ENCODE assay signal across 29 mouse cellular contexts in genomic region chr7:6186176-6186575, GRCm38 (mm10). TPM values are rescaled to one million over a fixed set of nuclear protein-coding genes. Genes with fewer than 3 reads are reported as not detected.
DNase-seq lines count a peak whose midpoint lies in the region; TF ChIP-seq lines count a peak whose summit lies in the region.
"Had no signal": no experiment of that assay in that cellular context is flagged by ENCODE, and none has a peak within 500 bp of the region (broad histone marks: within the 10 kb centered on the region; RNA-seq: fewer than 3 reads in every experiment).

No protein-coding gene starts in this region.

- peak; percentile 46 for DNase-seq in cerebellum, adult 9-10 months
- no peak for DNase-seq in cerebellum, adult 2 months
- peak; percentile 79 for DNase-seq in kidney, adult 2 months
- no peak for DNase-seq in kidney, postnatal 10 days
- peak; percentile 31 to 65 for DNase-seq in kidney, postnatal 36 days
- no peak for DNase-seq in kidney, adult 18-20 months
- DNase-seq: adrenal gland, postnatal 10 days; adrenal gland, postnatal 36 days; B cell, adult 2 months; cerebellum, adult 11 months; cerebellum, postnatal 14 days; forebrain, postnatal 0 days; gastrocnemius, adult 2 months; gastrocnemius, postnatal 14 days; heart, adult 11 months had no signal

- no peak overlapping the region for H3K4me3 ChIP-seq in cerebellum, adult 2 months (replicated peaks; ENCODE audit: insufficient read depth, low read depth, low read length)
- H3K4me3 ChIP-seq in kidney, adult 2 months (ENCODE audit: insufficient read depth, low read depth, low read length) = no peak overlapping the region
- H3K4me3 ChIP-seq: gastrocnemius, adult 2 months; hindbrain, embryonic 12.5 days; hindbrain, embryonic 15.5 days had no signal

- no peak overlapping the region for H3K27ac ChIP-seq in cerebellum, adult 2 months (ENCODE audit: insufficient read depth, low read length)
- H3K27ac ChIP-seq in kidney, adult 2 months (ENCODE audit: insufficient read depth, low read depth, low read length) = peak overlapping the region; percentile 51
- H3K27ac ChIP-seq: gastrocnemius, adult 2 months; hindbrain, embryonic 12.5 days; hindbrain, embryonic 15.5 days had no signal

- peaks cover 1% of the 10 kb centered on the region; the same call in 1 of the 2 replicates for H3K36me3 ChIP-seq in kidney, adult 2 months (ENCODE audit: control insufficient read depth, insufficient read depth, low read length)

- TF ChIP-seq POLR2A in cerebellum, adult 2 months (IDR thresholded peaks at IDR 0.05; ENCODE audit: borderline replicate concordance, insufficient read depth, low read length) = no peak
- TF ChIP-seq POLR2A in kidney, adult 2 months (IDR thresholded peaks at IDR 0.05; ENCODE audit: low read depth, low read length) = no peak

- no peak for TF ChIP-seq CTCF in cerebellum, adult 2 months (IDR thresholded peaks at IDR 0.05; ENCODE audit: borderline replicate concordance, insufficient read depth, low read depth, low read length)
- no peak for TF ChIP-seq CTCF in kidney, adult 2 months (conservative IDR thresholded peaks at IDR 0.05; ENCODE audit: insufficient read depth, insufficient read length, low read depth, low read length)

- WGBS in cerebellum, adult 2 months = 95% methylated on average over 2 of the region's 2 CpGs
- WGBS in kidney, adult 2 months = 60% methylated on average over 2 of the region's 2 CpGs

- H3K27me3 ChIP-seq in cerebellum, adult 2 months (ENCODE audit: control insufficient read depth, insufficient read depth, low read length) = no peaks in the 10 kb centered on the region
- H3K27me3 ChIP-seq in kidney, adult 2 months (replicated peaks; ENCODE audit: control insufficient read depth, insufficient read depth, low read length) = no peaks in the 10 kb centered on the region
- H3K27me3 ChIP-seq: CH12.LX; hindbrain, embryonic 15.5 days; Patski had no signal

- H3K4me1 ChIP-seq in cerebellum, adult 2 months (ENCODE audit: control insufficient read depth, insufficient read depth, low read length) = peaks cover 22% of the 10 kb centered on the region
- H3K4me1 ChIP-seq in kidney, adult 2 months (ENCODE audit: control insufficient read depth, insufficient read depth, low read length) = peaks cover 37% of the 10 kb centered on the region
- H3K4me1 ChIP-seq: hindbrain, embryonic 12.5 days; hindbrain, embryonic 15.5 days had no signal

RNA-seq across cellular contexts. Expression of gene Galp, which starts 10.7 kb away (rescaled TPM):
- polyA plus RNA-seq in cerebellum, adult 2 months (2012; rRNA removed) = not detected in 2 replicates
- polyA plus RNA-seq in kidney, adult 2 months (2012; rRNA removed) = not detected in 2 replicates
- polyA plus RNA-seq: embryonic facial prominence, embryonic 11.5 days; embryonic facial prominence, embryonic 14.5 days; forebrain, embryonic 11.5 days; forebrain, embryonic 14.5 days; forebrain, postnatal 0 days; frontal cortex, adult 2 months; G1E; heart, embryonic 11.5 days; heart, embryonic 14.5 days; heart, postnatal 0 days; hindbrain, embryonic 12.5 days; hindbrain, embryonic 15.5 days; intestine, embryonic 14.5 days; Patski had no signal

RNA-seq across cellular contexts. Expression of gene Zfp444, which starts 14.2 kb away (rescaled TPM):
- polyA plus RNA-seq in cerebellum, adult 2 months (2012; rRNA removed) = 52.0 and 52.2 TPM in 2 replicates
- polyA plus RNA-seq in kidney, adult 2 months (2012; rRNA removed) = 47.1 and 65.2 TPM in 2 replicates

RNA-seq across cellular contexts. Expression of gene Zfp787, which starts 30.4 kb away (rescaled TPM):
- polyA plus RNA-seq in cerebellum, adult 2 months (2012; rRNA removed) = 45.2 and 45.9 TPM in 2 replicates
- 54.2 and 66.1 TPM in 2 replicates for polyA plus RNA-seq in kidney, adult 2 months (2012; rRNA removed)

RNA-seq across cellular contexts. Expression of gene Zscan5b, which starts 35.9 kb away (rescaled TPM):
- polyA plus RNA-seq in cerebellum, adult 2 months (2012; rRNA removed) = not detected in 2 replicates
- polyA plus RNA-seq in kidney, adult 2 months (2012; rRNA removed) = not detected in 2 replicates
- polyA plus RNA-seq: embryonic facial prominence, embryonic 11.5 days; embryonic facial prominence, embryonic 14.5 days; forebrain, embryonic 11.5 days; forebrain, embryonic 14.5 days; forebrain, postnatal 0 days; frontal cortex, adult 2 months; G1E; heart, embryonic 11.5 days; heart, embryonic 14.5 days; heart, postnatal 0 days; hindbrain, embryonic 12.5 days; hindbrain, embryonic 15.5 days; intestine, embryonic 14.5 days; Patski had no signal

Comparison
In these comparisons a context has a peak if more than half of its experiments do, and no peak if none do; other contexts are left out.
1. DNase-seq: peak in cerebellum, adult 9-10 months (single experiment), kidney, adult 2 months (single experiment) and kidney, postnatal 36 days (2 of 2); none in cerebellum, adult 2 months (0 of 2), kidney, postnatal 10 days (single experiment) and kidney, adult 18-20 months (single experiment).